Mouse (Mus musculus): ENCODE results near the gene Zscan26.

- TF ChIP-seq CTCF (conservative IDR thresholded peaks at IDR 0.05; ENCODE audit: low read length) = no peak
- TF ChIP-seq POU5F1 (IDR thresholded peaks at IDR 0.05; ENCODE audit: borderline replicate concordance, low read length) = no peak
Measured at GRCm38 (mm10) chr13:21415750-21416149, 37.8 kb downstream of the Zscan26 start.

Data from E14TG2a.4 (cell line).